Mouse (Mus musculus): Measurements from ENCODE around the gene Gmds. TPM values are rescaled to one million over a fixed set of nuclear protein-coding genes. Genes with fewer than 3 reads are reported as not detected.

The Gmds gene
- total RNA-seq, 1 experiment, result 7.3 TPM

DNA sequence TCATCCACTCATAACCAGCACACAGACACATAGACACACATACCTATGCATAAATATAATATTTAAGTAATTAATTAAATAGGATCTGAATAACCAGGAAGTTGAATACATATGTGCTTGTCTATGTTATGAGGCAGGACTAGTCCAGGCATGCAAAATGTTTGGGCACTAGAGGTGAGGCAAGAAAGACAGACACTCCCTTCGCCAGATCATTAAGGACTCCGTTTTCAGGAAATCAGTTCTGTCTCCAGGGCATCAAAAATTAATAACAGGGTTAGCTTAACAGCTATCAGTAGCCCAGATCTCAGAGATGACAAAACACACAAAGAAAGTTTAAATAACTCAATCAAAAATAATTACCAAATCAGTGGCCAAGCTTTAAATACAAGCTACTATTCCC is 27.1 kb downstream of the Gmds start:
- H3K4me1 ChIP-seq (ENCODE audit: control insufficient read depth in 2 of 2, insufficient read depth in 2 of 2, low read length in 2 of 2, poor library complexity in 1 of 2), result no peaks in the 10 kb centered on the region
- TF ChIP-seq MAFK (IDR thresholded peaks at IDR 0.05; ENCODE audit: insufficient read depth, low read depth, low read length) (no peak), ZNF384 (IDR thresholded peaks at IDR 0.05; ENCODE audit: low read depth, low read length) (no peak), HCFC1 (IDR thresholded peaks at IDR 0.05; ENCODE audit: borderline replicate concordance, insufficient read depth, low read length) (no peak), ZC3H11A (IDR thresholded peaks at IDR 0.05; ENCODE audit: borderline replicate concordance, low read depth, low read length) (no peak), CHD2 (IDR thresholded peaks at IDR 0.05; ENCODE audit: low read depth, low read length) (no peak)
- H3K27ac ChIP-seq (ENCODE audit: insufficient read depth, low read depth, low read length, poor library complexity, severe bottlenecking), result no peak overlapping the region
- no peaks in the 10 kb centered on the region for H3K9me3 ChIP-seq (ENCODE audit: control insufficient read depth, insufficient read depth, low read depth, low read length)
- in situ Hi-C loops (cut with MboI; ENCODE audit: low sequenced_read_pairs in 2 of 2, unreplicated experiment in 2 of 2), result no loop called here
- DNase-seq (ENCODE audit: low read depth, low spot score), result no peak
- H3K9ac ChIP-seq (ENCODE audit: insufficient read depth, low read depth, low read length, poor library complexity, severe bottlenecking), result no peak overlapping the region
- H3K4me3 ChIP-seq (ENCODE audit: insufficient read depth in 1 of 2, low read depth in 1 of 2, low read length in 2 of 2, poor library complexity in 1 of 2, severe bottlenecking in 1 of 2), result no peak overlapping the region
- no peaks in the 10 kb centered on the region for H3K36me3 ChIP-seq (ENCODE audit: control insufficient read depth, insufficient read depth, low read length, poor library complexity, severe bottlenecking)

DNA sequence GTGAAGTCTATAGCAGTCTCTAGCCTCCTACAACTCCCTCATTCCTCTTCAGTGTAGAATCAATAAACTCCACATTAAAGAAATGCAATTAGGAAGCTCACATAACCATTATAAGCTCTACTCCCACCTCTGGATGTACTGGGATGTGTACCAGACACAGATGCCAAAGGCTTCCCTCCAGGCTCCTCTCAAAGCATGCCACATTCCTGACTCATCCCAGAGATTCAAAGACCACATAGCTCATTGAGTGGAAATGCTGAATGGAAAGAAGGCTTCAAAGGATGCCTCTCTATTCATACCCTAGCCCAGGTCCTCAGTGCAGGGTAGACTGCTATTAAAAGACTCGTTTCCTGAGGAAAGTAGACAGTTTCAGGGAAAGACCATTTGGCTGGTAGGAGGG is 40.1 kb downstream of the Gmds start:
- Histone ChIP-seq H3K9me3 (ENCODE audit: control insufficient read depth, insufficient read depth, low read depth, low read length) (0 out of 2 replicates have a peak, but pooled peaks cover 7% of the 10 kb centered on the region), H3K27ac (ENCODE audit: insufficient read depth, low read depth, low read length, poor library complexity, severe bottlenecking) (no peak overlapping the region), H3K4me1 (ENCODE audit: control insufficient read depth in 2 of 2, insufficient read depth in 2 of 2, low read length in 2 of 2, poor library complexity in 1 of 2) (no peaks in the 10 kb centered on the region), H3K9ac (ENCODE audit: insufficient read depth, low read depth, low read length, poor library complexity, severe bottlenecking) (no peak overlapping the region), H3K36me3 (ENCODE audit: control insufficient read depth, insufficient read depth, low read length, poor library complexity, severe bottlenecking) (no peaks in the 10 kb centered on the region), H3K4me3 (ENCODE audit: insufficient read depth in 1 of 2, low read depth in 1 of 2, low read length in 2 of 2, poor library complexity in 1 of 2, severe bottlenecking in 1 of 2) (no peak overlapping the region)
- TF ChIP-seq HCFC1 (IDR thresholded peaks at IDR 0.05; ENCODE audit: borderline replicate concordance, insufficient read depth, low read length), result no peak
- TF ChIP-seq ZNF384 (IDR thresholded peaks at IDR 0.05; ENCODE audit: low read depth, low read length), result no peak
- no peak for TF ChIP-seq MAFK (IDR thresholded peaks at IDR 0.05; ENCODE audit: insufficient read depth, low read depth, low read length)
- no peak for TF ChIP-seq ZC3H11A (IDR thresholded peaks at IDR 0.05; ENCODE audit: borderline replicate concordance, low read depth, low read length)
- TF ChIP-seq CHD2 (IDR thresholded peaks at IDR 0.05; ENCODE audit: low read depth, low read length), result no peak
- peak; percentile 3 for DNase-seq (ENCODE audit: low read depth, low spot score)
- in situ Hi-C loops (cut with MboI; ENCODE audit: low sequenced_read_pairs in 2 of 2, unreplicated experiment in 2 of 2), result no loop called here

GRCm38 (mm10) chr13:32297398-32297797 is 41.1 kb downstream of the Gmds start:
- Histone ChIP-seq H3K27ac (ENCODE audit: insufficient read depth, low read depth, low read length, poor library complexity, severe bottlenecking) (no peak overlapping the region), H3K4me3 (ENCODE audit: insufficient read depth in 1 of 2, low read depth in 1 of 2, low read length in 2 of 2, poor library complexity in 1 of 2, severe bottlenecking in 1 of 2) (no peak overlapping the region), H3K9me3 (ENCODE audit: control insufficient read depth, insufficient read depth, low read depth, low read length) (0 out of 2 replicates have a peak, but pooled peaks cover 7% of the 10 kb centered on the region), H3K9ac (ENCODE audit: insufficient read depth, low read depth, low read length, poor library complexity, severe bottlenecking) (no peak overlapping the region), H3K36me3 (ENCODE audit: control insufficient read depth, insufficient read depth, low read length, poor library complexity, severe bottlenecking) (no peaks in the 10 kb centered on the region), H3K4me1 (ENCODE audit: control insufficient read depth in 2 of 2, insufficient read depth in 2 of 2, low read length in 2 of 2, poor library complexity in 1 of 2) (no peaks in the 10 kb centered on the region)
- in situ Hi-C loops (cut with MboI; ENCODE audit: low sequenced_read_pairs in 2 of 2, unreplicated experiment in 2 of 2), result no loop called here
- peak; percentile 12 for DNase-seq (ENCODE audit: low read depth, low spot score)
- TF ChIP-seq HCFC1 (IDR thresholded peaks at IDR 0.05; ENCODE audit: borderline replicate concordance, insufficient read depth, low read length), result no peak
- TF ChIP-seq ZNF384 (IDR thresholded peaks at IDR 0.05; ENCODE audit: low read depth, low read length), result no peak
- no peak for TF ChIP-seq MAFK (IDR thresholded peaks at IDR 0.05; ENCODE audit: insufficient read depth, low read depth, low read length)
- TF ChIP-seq CHD2 (IDR thresholded peaks at IDR 0.05; ENCODE audit: low read depth, low read length), result no peak
- no peak for TF ChIP-seq ZC3H11A (IDR thresholded peaks at IDR 0.05; ENCODE audit: borderline replicate concordance, low read depth, low read length)

- H3K9ac ChIP-seq (ENCODE audit: insufficient read depth, low read depth, low read length, poor library complexity, severe bottlenecking), result no peak overlapping the region
- in situ Hi-C loops (cut with MboI; ENCODE audit: low sequenced_read_pairs in 2 of 2, unreplicated experiment in 2 of 2), result no loop called here
- H3K9me3 ChIP-seq (ENCODE audit: control insufficient read depth, insufficient read depth, low read depth, low read length), result no peaks in the 10 kb centered on the region
- no peak overlapping the region for H3K4me3 ChIP-seq (ENCODE audit: insufficient read depth in 1 of 2, low read depth in 1 of 2, low read length in 2 of 2, poor library complexity in 1 of 2, severe bottlenecking in 1 of 2)
- no peak overlapping the region for H3K27ac ChIP-seq (ENCODE audit: insufficient read depth, low read depth, low read length, poor library complexity, severe bottlenecking)
- DNase-seq (ENCODE audit: low read depth, low spot score), result no peak
- no peaks in the 10 kb centered on the region for H3K4me1 ChIP-seq (ENCODE audit: control insufficient read depth in 2 of 2, insufficient read depth in 2 of 2, low read length in 2 of 2, poor library complexity in 1 of 2)
- TF ChIP-seq ZNF384 (IDR thresholded peaks at IDR 0.05; ENCODE audit: low read depth, low read length), result no peak
- no peak for TF ChIP-seq MAFK (IDR thresholded peaks at IDR 0.05; ENCODE audit: insufficient read depth, low read depth, low read length)
- no peak for TF ChIP-seq CHD2 (IDR thresholded peaks at IDR 0.05; ENCODE audit: low read depth, low read length)
- no peaks in the 10 kb centered on the region for H3K36me3 ChIP-seq (ENCODE audit: control insufficient read depth, insufficient read depth, low read length, poor library complexity, severe bottlenecking)
Observed at GRCm38 (mm10) chr13:32294416-32295195, 43.9 kb downstream of the Gmds start.

Measured in ES-E14 (cell line).